Mouse (Mus musculus) G1E (cell line): ENCODE data around the gene Smchd1. TPM values are rescaled to one million over a fixed set of nuclear protein-coding genes. Genes with fewer than 3 reads are reported as not detected.

Experiments used
- ATAC-seq: 2 replicates; pipeline ENCODE4 v1.8.0; 2016; ENCODE audit warnings: mild to moderate bottlenecking; ENCODE audit not compliant: insufficient number of reproducible peaks, poor library complexity, low FRiP score, severe bottlenecking; ENCODE audit errors: extremely low read depth
- DNase-seq: peaks from one replicate; pipeline ENCODE4 v3.0.0; 2012; ENCODE audit warnings: low spot score
- H3K27me3 ChIP-seq: 2 replicates; pipeline ENCODE4 v1.6.1; 2012; ENCODE audit warnings: mild to moderate bottlenecking, low read length, inconsistent platforms; ENCODE audit not compliant: insufficient read depth
- H3K36me3 ChIP-seq: replicated peaks from 2 replicates; pipeline ENCODE3; 2012; ENCODE audit warnings: mild to moderate bottlenecking, inconsistent platforms
- H3K4me1 ChIP-seq: 2 replicates; pipeline ENCODE4 v1.6.1; 2012; ENCODE audit warnings: low read depth, low read length, inconsistent platforms, mixed read lengths; ENCODE audit not compliant: insufficient read depth
- H3K4me3 ChIP-seq: 2 replicates; pipeline ENCODE4 v1.5.1; 2012; ENCODE audit warnings: low read depth, mild to moderate bottlenecking, inconsistent platforms, low read length, moderate library complexity, mixed read lengths
- H3K9me3 ChIP-seq: replicated peaks from 2 replicates; pipeline ENCODE4 v1.6.1; 2012; ENCODE audit warnings: inconsistent platforms
- CTCF ChIP-seq: IDR thresholded peaks from 2 replicates; pipeline ENCODE4 v1.5.1; 2012; ENCODE audit warnings: low read depth, low read length, inconsistent platforms, mixed read lengths
- GATA1 ChIP-seq: IDR thresholded peaks from 2 replicates; pipeline ENCODE4 v1.6.1; 2012; ENCODE audit warnings: borderline replicate concordance, low read length, inconsistent platforms, mixed read lengths
- GATA2 ChIP-seq: IDR thresholded peaks from 2 replicates; pipeline ENCODE4 v1.6.1; 2012; ENCODE audit warnings: low read depth, low read length, inconsistent platforms, borderline replicate concordance
- POLR2AphosphoS5 ChIP-seq: IDR thresholded peaks from 2 replicates; pipeline ENCODE4 v1.6.1; 2012; ENCODE audit warnings: low read depth, low read length, inconsistent platforms; ENCODE audit not compliant: insufficient replicate concordance
- TAL1 ChIP-seq: conservative IDR thresholded peaks from 2 replicates; pipeline ENCODE4 v1.6.1; 2012; ENCODE audit warnings: low read depth, low read length, inconsistent platforms, mixed read lengths
- polyA plus RNA-seq: library from polyadenylated mRNA; stranded (reverse); fragments of >175 nt; gene quantifications from 2 replicates; pipeline ENCODE4 v1.2.3, GENCODE M21; 2012
- total RNA-seq, 2 experiments: library from RNA; stranded (forward) in 1 of 2; stranded (reverse) in 1 of 2; fragments of 200-1000 nt in 1 of 2; fragments of >200 nt in 1 of 2; fragmentation: Nextera tagmentation in 1 of 2; gene quantifications; 2 replicates each; pipeline ENCODE4 v1.2.3; 2014 to 2017

Gene Smchd1
- total and polyA plus RNA-seq, 3 experiments: 10.0 to 338 (median 243) TPM

GRCm38 (mm10) chr17:71387401-71387800 lies 87.7 kb downstream of the Smchd1 start:
- no peaks in the 10 kb centered on the region for H3K9me3 ChIP-seq
- ATAC-seq: no peak
- no peak for DNase-seq
- H3K36me3 ChIP-seq: peaks cover 55% of the 10 kb centered on the region
- no peaks in the 10 kb centered on the region for H3K4me1 ChIP-seq
- TF ChIP-seq GATA2 (no peak), POLR2AphosphoS5 (no peak), GATA1 (no peak), CTCF (no peak), TAL1 (no peak)
- no peak overlapping the region for H3K4me3 ChIP-seq
- H3K27me3 ChIP-seq: no peaks in the 10 kb centered on the region

- ATAC-seq (no peak), DNase-seq (no peak)
- H3K4me1 ChIP-seq: no peaks in the 10 kb centered on the region
- no peaks in the 10 kb centered on the region for H3K27me3 ChIP-seq
- TF ChIP-seq GATA1 (no peak), POLR2AphosphoS5 (no peak), CTCF (no peak), TAL1 (no peak), GATA2 (no peak)
- peaks cover 44% of the 10 kb centered on the region for H3K36me3 ChIP-seq
- H3K4me3 ChIP-seq: no peak overlapping the region
- H3K9me3 ChIP-seq: no peaks in the 10 kb centered on the region
Observed at GRCm38 (mm10) chr17:71380346-71380745, 94.8 kb downstream of the Smchd1 start.

GRCm38 (mm10) chr17:71377901-71378300 lies 97.2 kb downstream of the Smchd1 start:
- H3K36me3 ChIP-seq: peaks cover 62% of the 10 kb centered on the region

GRCm38 (mm10) chr17:71355526-71355925 lies 119.6 kb downstream of the Smchd1 start:
- Histone ChIP-seq H3K27me3 (no peaks in the 10 kb centered on the region), H3K4me3 (no peak overlapping the region), H3K4me1 (no peaks in the 10 kb centered on the region), H3K36me3 (peaks cover 89% of the 10 kb centered on the region), H3K9me3 (peaks cover 4% of the 10 kb centered on the region; the same call in 1 of the 2 replicates)
- TF ChIP-seq GATA2 (no peak), GATA1 (no peak), TAL1 (no peak), POLR2AphosphoS5 (no peak), CTCF (no peak)
- no peak for ATAC-seq
- no peak for DNase-seq

More at GRCm38 (mm10) chr17:71377901-71378300, 97.2 kb downstream of the Smchd1 start:
- Histone ChIP-seq H3K27me3 (no peaks in the 10 kb centered on the region), H3K4me3 (no peak overlapping the region), H3K9me3 (no peaks in the 10 kb centered on the region), H3K4me1 (no peaks in the 10 kb centered on the region)
- DNase-seq (no peak), ATAC-seq (no peak)
- TF ChIP-seq POLR2AphosphoS5 (no peak), GATA1 (no peak), TAL1 (no peak), CTCF (no peak), GATA2 (no peak)

- no peak for ATAC-seq
- peaks cover 89% of the 10 kb centered on the region for H3K36me3 ChIP-seq
Observed at GRCm38 (mm10) chr17:71354205-71354604, 120.9 kb downstream of the Smchd1 start.

GRCm38 (mm10) chr17:71348188-71348587 lies 127.0 kb downstream of the Smchd1 start:
- TF ChIP-seq GATA2 (no peak), GATA1 (no peak), CTCF (no peak), POLR2AphosphoS5 (no peak), TAL1 (no peak)
- Histone ChIP-seq H3K4me3 (no peak overlapping the region), H3K4me1 (no peaks in the 10 kb centered on the region), H3K9me3 (no peaks in the 10 kb centered on the region), H3K36me3 (peaks cover 95% of the 10 kb centered on the region), H3K27me3 (no peaks in the 10 kb centered on the region)
- ATAC-seq (no peak), DNase-seq (no peak)

More at GRCm38 (mm10) chr17:71354205-71354604, 120.9 kb downstream of the Smchd1 start:
- H3K9me3 ChIP-seq: no peaks in the 10 kb centered on the region
- H3K27me3 ChIP-seq: no peaks in the 10 kb centered on the region
- no peak for DNase-seq
- H3K4me3 ChIP-seq: no peak overlapping the region
- no peak for TF ChIP-seq GATA1
- H3K4me1 ChIP-seq: no peaks in the 10 kb centered on the region

GRCm38 (mm10) chr17:71342006-71342405 lies 133.1 kb downstream of the Smchd1 start:
- H3K36me3 ChIP-seq: peaks cover 44% of the 10 kb centered on the region
- no peaks in the 10 kb centered on the region; the same call in 1 of the 2 replicates for H3K27me3 ChIP-seq
- no peaks in the 10 kb centered on the region for H3K4me1 ChIP-seq
- ATAC-seq (no peak), DNase-seq (no peak)
- TF ChIP-seq GATA2: no peak
- no peak for TF ChIP-seq TAL1
- no peak for TF ChIP-seq CTCF
- no peak for TF ChIP-seq GATA1
- TF ChIP-seq POLR2AphosphoS5: no peak
- no peaks in the 10 kb centered on the region for H3K9me3 ChIP-seq
- no peak overlapping the region for H3K4me3 ChIP-seq
